Mouse (Mus musculus): ENCODE data around the gene Rps12-ps3. TPM values are rescaled to one million over a fixed set of nuclear protein-coding genes. Genes with fewer than 3 reads are reported as not detected.

Rps12-ps3 gene
- polyA plus RNA-seq, 1 experiment from 2014 or later, result 28.2 TPM

GRCm38 (mm10) chr19:59346325-59346724 is 24.2 kb downstream of the Rps12-ps3 start:
- no peaks in the 10 kb centered on the region for H3K9me3 ChIP-seq (replicated peaks; ENCODE audit: control insufficient read depth, low read length)
- peak overlapping the region; percentile 92 for H3K4me3 ChIP-seq (ENCODE audit: low read depth, low read length)
- H3K27me3 ChIP-seq (replicated peaks; ENCODE audit: control insufficient read depth, insufficient read depth, low read length), result no peaks in the 10 kb centered on the region
- H3K4me2 ChIP-seq (ENCODE audit: low read length), result peak overlapping the region; percentile 78
- ATAC-seq, result peak; percentile 7
- H3K27ac ChIP-seq (ENCODE audit: low read depth, low read length), result peak overlapping the region; percentile 92
- DNase-seq (ENCODE audit: low spot score), result no peak
- WGBS, result 4% methylated on average over 11 of the region's 11 CpGs
- peak overlapping the region; percentile 93 for H3K9ac ChIP-seq (ENCODE audit: low read length)
- no peaks in the 10 kb centered on the region for H3K36me3 ChIP-seq (ENCODE audit: control insufficient read depth, insufficient read depth, low read length)
- peaks cover 23% of the 10 kb centered on the region for H3K4me1 ChIP-seq (ENCODE audit: control insufficient read depth, insufficient read depth, low read length)

- Histone ChIP-seq H3K4me2 (ENCODE audit: low read length) (no peak overlapping the region), H3K4me1 (ENCODE audit: control insufficient read depth, insufficient read depth, low read length) (0 out of 2 replicates have a peak, but pooled peaks cover under 1% of the 10 kb centered on the region), H3K27ac (ENCODE audit: low read depth, low read length) (no peak overlapping the region), H3K27me3 (replicated peaks; ENCODE audit: control insufficient read depth, insufficient read depth, low read length) (no peaks in the 10 kb centered on the region), H3K36me3 (ENCODE audit: control insufficient read depth, insufficient read depth, low read length) (no peaks in the 10 kb centered on the region), H3K9ac (ENCODE audit: low read length) (no peak overlapping the region), H3K4me3 (ENCODE audit: low read depth, low read length) (no peak overlapping the region), H3K9me3 (replicated peaks; ENCODE audit: control insufficient read depth, low read length) (no peaks in the 10 kb centered on the region)
- 91% methylated on average over 6 of the region's 6 CpGs for WGBS
- DNase-seq (ENCODE audit: low spot score) (no peak), ATAC-seq (no peak)
Measured at GRCm38 (mm10) chr19:59349329-59349960, 27.4 kb downstream of the Rps12-ps3 start.

- H3K4me2 ChIP-seq (ENCODE audit: low read length), result no peak overlapping the region
- no peaks in the 10 kb centered on the region for H3K4me1 ChIP-seq (ENCODE audit: control insufficient read depth, insufficient read depth, low read length)
- H3K36me3 ChIP-seq (ENCODE audit: control insufficient read depth, insufficient read depth, low read length), result no peaks in the 10 kb centered on the region
- H3K27ac ChIP-seq (ENCODE audit: low read depth, low read length), result no peak overlapping the region
- DNase-seq (ENCODE audit: low spot score), result no peak
- WGBS, result 85% methylated on average over 7 of the region's 7 CpGs
- no peak overlapping the region for H3K4me3 ChIP-seq (ENCODE audit: low read depth, low read length)
- no peaks in the 10 kb centered on the region for H3K27me3 ChIP-seq (replicated peaks; ENCODE audit: control insufficient read depth, insufficient read depth, low read length)
- no peak overlapping the region for H3K9ac ChIP-seq (ENCODE audit: low read length)
- H3K9me3 ChIP-seq (replicated peaks; ENCODE audit: control insufficient read depth, low read length), result no peaks in the 10 kb centered on the region
- no peak for ATAC-seq
Measured at GRCm38 (mm10) chr19:59350273-59350903, 28.3 kb downstream of the Rps12-ps3 start.

- H3K27ac ChIP-seq (ENCODE audit: low read depth, low read length), result no peak overlapping the region
- H3K4me2 ChIP-seq (ENCODE audit: low read length), result no peak overlapping the region
- no peak overlapping the region for H3K4me3 ChIP-seq (ENCODE audit: low read depth, low read length)
- no peaks in the 10 kb centered on the region for H3K27me3 ChIP-seq (replicated peaks; ENCODE audit: control insufficient read depth, insufficient read depth, low read length)
- no peaks in the 10 kb centered on the region for H3K4me1 ChIP-seq (ENCODE audit: control insufficient read depth, insufficient read depth, low read length)
- ATAC-seq (no peak), DNase-seq (ENCODE audit: low spot score) (no peak)
- H3K36me3 ChIP-seq (ENCODE audit: control insufficient read depth, insufficient read depth, low read length), result no peaks in the 10 kb centered on the region
- WGBS, result 62% methylated on average over 15 of the region's 15 CpGs
- H3K9me3 ChIP-seq (replicated peaks; ENCODE audit: control insufficient read depth, low read length), result no peaks in the 10 kb centered on the region
- no peak overlapping the region for H3K9ac ChIP-seq (ENCODE audit: low read length)
Measured at GRCm38 (mm10) chr19:59351151-59351889, 29.2 kb downstream of the Rps12-ps3 start.

GRCm38 (mm10) chr19:59352760-59353159 is 30.7 kb downstream of the Rps12-ps3 start:
- no peak overlapping the region for H3K9ac ChIP-seq (ENCODE audit: low read length)
- H3K27ac ChIP-seq (ENCODE audit: low read depth, low read length), result no peak overlapping the region
- no peaks in the 10 kb centered on the region for H3K4me1 ChIP-seq (ENCODE audit: control insufficient read depth, insufficient read depth, low read length)
- 82% methylated on average over 3 of the region's 3 CpGs for WGBS
- no peak overlapping the region for H3K4me3 ChIP-seq (ENCODE audit: low read depth, low read length)
- no peak for ATAC-seq
- no peaks in the 10 kb centered on the region for H3K27me3 ChIP-seq (replicated peaks; ENCODE audit: control insufficient read depth, insufficient read depth, low read length)
- no peak overlapping the region for H3K4me2 ChIP-seq (ENCODE audit: low read length)
- no peak for DNase-seq (ENCODE audit: low spot score)
- H3K36me3 ChIP-seq (ENCODE audit: control insufficient read depth, insufficient read depth, low read length), result no peaks in the 10 kb centered on the region
- H3K9me3 ChIP-seq (replicated peaks; ENCODE audit: control insufficient read depth, low read length), result no peaks in the 10 kb centered on the region

- H3K27me3 ChIP-seq (replicated peaks; ENCODE audit: control insufficient read depth, insufficient read depth, low read length), result no peaks in the 10 kb centered on the region
- H3K4me1 ChIP-seq (ENCODE audit: control insufficient read depth, insufficient read depth, low read length), result no peaks in the 10 kb centered on the region
- H3K27ac ChIP-seq (ENCODE audit: low read depth, low read length), result no peak overlapping the region
- no peak overlapping the region for H3K4me3 ChIP-seq (ENCODE audit: low read depth, low read length)
- H3K4me2 ChIP-seq (ENCODE audit: low read length), result no peak overlapping the region
- H3K9ac ChIP-seq (ENCODE audit: low read length), result no peak overlapping the region
- DNase-seq (ENCODE audit: low spot score), result no peak
- H3K36me3 ChIP-seq (ENCODE audit: control insufficient read depth, insufficient read depth, low read length), result no peaks in the 10 kb centered on the region
- WGBS, result 67% methylated on average over 2 of the region's 2 CpGs
- no peak for ATAC-seq
- H3K9me3 ChIP-seq (replicated peaks; ENCODE audit: control insufficient read depth, low read length), result no peaks in the 10 kb centered on the region
Measured at GRCm38 (mm10) chr19:59354906-59355305, 32.8 kb downstream of the Rps12-ps3 start.

GRCm38 (mm10) chr19:59356388-59356787 is 34.3 kb downstream of the Rps12-ps3 start:
- ATAC-seq (no peak), DNase-seq (ENCODE audit: low spot score) (no peak)
- WGBS, result 89% methylated on average over 3 of the region's 3 CpGs
- no peak overlapping the region for H3K27ac ChIP-seq (ENCODE audit: low read depth, low read length)
- no peaks in the 10 kb centered on the region for H3K9me3 ChIP-seq (replicated peaks; ENCODE audit: control insufficient read depth, low read length)
- H3K4me2 ChIP-seq (ENCODE audit: low read length), result no peak overlapping the region
- no peaks in the 10 kb centered on the region for H3K27me3 ChIP-seq (replicated peaks; ENCODE audit: control insufficient read depth, insufficient read depth, low read length)
- H3K36me3 ChIP-seq (ENCODE audit: control insufficient read depth, insufficient read depth, low read length), result no peaks in the 10 kb centered on the region
- H3K4me3 ChIP-seq (ENCODE audit: low read depth, low read length), result no peak overlapping the region
- H3K4me1 ChIP-seq (ENCODE audit: control insufficient read depth, insufficient read depth, low read length), result no peaks in the 10 kb centered on the region
- H3K9ac ChIP-seq (ENCODE audit: low read length), result no peak overlapping the region

- H3K9ac ChIP-seq (ENCODE audit: low read length), result no peak overlapping the region
- no peak overlapping the region for H3K4me3 ChIP-seq (ENCODE audit: low read depth, low read length)
- no peak overlapping the region for H3K27ac ChIP-seq (ENCODE audit: low read depth, low read length)
- DNase-seq (ENCODE audit: low spot score), result no peak
- no peaks in the 10 kb centered on the region for H3K9me3 ChIP-seq (replicated peaks; ENCODE audit: control insufficient read depth, low read length)
- 78% methylated on average over 14 of the region's 14 CpGs for WGBS
- H3K4me2 ChIP-seq (ENCODE audit: low read length), result no peak overlapping the region
- no peaks in the 10 kb centered on the region for H3K27me3 ChIP-seq (replicated peaks; ENCODE audit: control insufficient read depth, insufficient read depth, low read length)
- ATAC-seq, result no peak
- H3K4me1 ChIP-seq (ENCODE audit: control insufficient read depth, insufficient read depth, low read length), result no peaks in the 10 kb centered on the region
- no peaks in the 10 kb centered on the region for H3K36me3 ChIP-seq (ENCODE audit: control insufficient read depth, insufficient read depth, low read length)
Measured at GRCm38 (mm10) chr19:59356843-59357595, 34.9 kb downstream of the Rps12-ps3 start.

All from forebrain, embryonic 14.5 days (tissue).